Mouse (Mus musculus) CH12.LX (cell line): ENCODE measurements around the gene Ankrd50.

ENCODE experiments used
- CTCF ChIP-seq, 2 experiments: IDR thresholded peaks in 1 of 2; conservative IDR thresholded peaks in 1 of 2; 2 replicates each; pipeline ENCODE4 v1.5.1; 2011 to 2012; ENCODE audit warnings: low read depth in 2 of 2, low read length in 2 of 2, improper control_type of control experiment in 1 of 2, inconsistent platforms in 1 of 2, mild to moderate bottlenecking in 1 of 2, moderate library complexity in 1 of 2
- TBP ChIP-seq: conservative IDR thresholded peaks from 2 replicates; pipeline ENCODE4 v1.6.1; 2011; ENCODE audit warnings: low read depth, low read length, improper control_type of control experiment
- TCF12 ChIP-seq: IDR thresholded peaks from 2 replicates; pipeline ENCODE4 v1.6.1; 2014; ENCODE audit warnings: low read depth, mild to moderate bottlenecking, inconsistent platforms, low read length, improper control_type of control experiment

DNA sequence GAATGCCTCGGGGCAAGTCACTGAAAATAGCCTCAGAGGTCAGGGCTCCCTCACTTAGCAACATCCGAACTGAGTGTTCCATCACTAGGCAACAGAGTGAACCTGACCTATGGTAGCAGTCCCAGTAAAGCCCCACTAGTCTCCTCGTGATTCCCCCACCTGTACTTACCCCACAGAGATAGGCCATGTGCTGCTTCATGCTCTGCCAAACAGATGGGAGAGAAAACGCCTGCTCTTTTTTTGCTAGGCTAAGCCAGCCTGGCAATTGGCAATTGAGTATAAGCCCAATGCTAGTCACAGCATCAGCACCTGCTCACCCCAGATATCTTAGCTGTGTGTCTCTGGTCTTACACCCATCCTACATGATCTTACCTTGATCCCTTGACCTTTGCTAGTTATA, 40.8 kb downstream of the Ankrd50 start:
- TF ChIP-seq CTCF (conservative IDR thresholded peaks at IDR 0.05 in 1 of 2, IDR thresholded peaks at IDR 0.05 in 1 of 2; ENCODE audit: low read depth in 2 of 2, low read length in 2 of 2) = no peak
- no peak for TF ChIP-seq TBP
- TF ChIP-seq TCF12 = no peak
